In the genomic region with DNA sequence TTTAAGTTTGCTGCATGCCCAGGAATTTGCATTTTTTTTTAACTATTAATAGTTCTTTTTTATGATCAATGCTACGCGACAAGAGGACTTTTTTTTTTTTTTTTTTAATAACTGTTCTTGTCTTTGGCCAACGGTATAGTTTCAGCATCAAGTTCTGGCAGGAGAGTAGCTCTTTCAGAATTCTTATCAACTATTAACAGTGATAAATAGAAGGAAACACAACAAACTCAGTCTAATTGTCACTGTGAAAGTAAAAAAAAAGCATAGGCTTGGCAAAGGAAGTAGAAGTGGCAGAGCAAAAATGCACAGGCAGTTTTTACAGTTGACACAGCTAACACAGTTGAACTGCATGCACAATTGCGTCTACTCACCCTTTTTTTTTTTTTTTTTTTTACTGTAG, we compare ENCODE assay signal across 21 mouse cellular contexts.
DNase-seq lines count a peak whose midpoint lies in the region; ATAC-seq and TF ChIP-seq lines count a peak whose summit lies in the region.
"Had no signal": no experiment of that assay in that cellular context is flagged by ENCODE, and none has a peak within 500 bp of the region (broad histone marks: within the 10 kb centered on the region; RNA-seq: fewer than 3 reads in every experiment).

No protein-coding gene starts in this region.

- peaks cover 5% of the 10 kb centered on the region for H3K79me2 ChIP-seq in heart, adult 2 months (replicated peaks; ENCODE audit: control insufficient read depth, insufficient read depth, low read length)

- WGBS in lung, embryonic 14.5 days: 39% methylated on average over 4 of the region's 4 CpGs
- 20% methylated on average over 4 of the region's 4 CpGs for WGBS in liver, embryonic 15.5 days (ENCODE audit: insufficient replicate concordance)
- 31% methylated on average over 4 of the region's 4 CpGs for WGBS in heart, adult 2 months

- H3K4me3 ChIP-seq in lung, embryonic 14.5 days (ENCODE audit: low read depth, low read length): no peak overlapping the region
- H3K4me3 ChIP-seq in liver, embryonic 15.5 days (replicated peaks): no peak overlapping the region
- H3K4me3 ChIP-seq in heart, adult 2 months: no peak overlapping the region
- H3K4me3 ChIP-seq: embryonic facial prominence, embryonic 12.5 days; erythroblast, embryonic 14.5 days; forebrain, embryonic 12.5 days; hindbrain, embryonic 15.5 days; layer of hippocampus, adult 2 months; limb, embryonic 13.5 days; neural tube, embryonic 12.5 days had no signal

- H3K9me3 ChIP-seq in lung, embryonic 14.5 days (ENCODE audit: low read depth, low read length): no peaks in the 10 kb centered on the region
- no peaks in the 10 kb centered on the region for H3K9me3 ChIP-seq in liver, embryonic 15.5 days (replicated peaks)
- H3K9me3 ChIP-seq: embryonic facial prominence, embryonic 12.5 days; forebrain, embryonic 12.5 days; hindbrain, embryonic 15.5 days; limb, embryonic 13.5 days; neural tube, embryonic 12.5 days had no signal

- DNase-seq in lung, embryonic 14.5 days: peak; percentile 23
- no peak for DNase-seq in lung, postnatal 36 days
- DNase-seq in adrenal gland, postnatal 14 days: no peak
- no peak for DNase-seq in heart, adult 2 months
- DNase-seq: B cell, adult 2 months; cerebellum, adult 11-12 months; cerebellum, postnatal 14 days; kidney, postnatal 25 days; midbrain, embryonic 14.5 days; right cerebral cortex, postnatal 25 days had no signal

- ATAC-seq in lung, embryonic 14.5 days (ENCODE audit: insufficient read depth): no peak
- ATAC-seq in common myeloid progenitor, adult 5-6 weeks (replicated peaks; ENCODE audit: low read depth, poor library complexity, severe bottlenecking): peak; percentile 55
- no peak for ATAC-seq in liver, embryonic 15.5 days (ENCODE audit: insufficient read depth)
- ATAC-seq in activated CD4-positive, CD25-positive, alpha-beta regulatory T cell, adult 4 months: no peak
- ATAC-seq: lung, postnatal 0 days had no signal

- H3K36me3 ChIP-seq in lung, embryonic 14.5 days (ENCODE audit: insufficient read depth): no peaks in the 10 kb centered on the region
- H3K36me3 ChIP-seq in liver, embryonic 15.5 days (replicated peaks): no peaks in the 10 kb centered on the region
- peaks cover 2% of the 10 kb centered on the region; the same call in 1 of the 2 replicates for H3K36me3 ChIP-seq in heart, adult 2 months (ENCODE audit: control insufficient read depth, insufficient read depth, low read length)
- H3K36me3 ChIP-seq: embryonic facial prominence, embryonic 12.5 days; forebrain, embryonic 12.5 days; hindbrain, embryonic 15.5 days; limb, embryonic 13.5 days; neural tube, embryonic 12.5 days had no signal

- TF ChIP-seq POLR2A in heart, adult 2 months (IDR thresholded peaks at IDR 0.05; ENCODE audit: insufficient read depth, low read depth, low read length): no peak

- intact Hi-C loops in heart, adult 2 months (cut with DNase I): no loop called here

- H3K27me3 ChIP-seq in lung, embryonic 14.5 days (ENCODE audit: insufficient read depth, low read length): no peaks in the 10 kb centered on the region
- no peaks in the 10 kb centered on the region for H3K27me3 ChIP-seq in liver, embryonic 15.5 days
- H3K27me3 ChIP-seq in heart, adult 2 months (ENCODE audit: control insufficient read depth, insufficient read depth, low read length): no peaks in the 10 kb centered on the region
- H3K27me3 ChIP-seq: embryonic facial prominence, embryonic 12.5 days; forebrain, embryonic 12.5 days; hindbrain, embryonic 15.5 days; limb, embryonic 13.5 days; neural tube, embryonic 12.5 days had no signal

- no peak for TF ChIP-seq EP300 in heart, adult 2 months (IDR thresholded peaks at IDR 0.05; ENCODE audit: insufficient read depth, low read depth, low read length)

- H3K4me2 ChIP-seq in lung, embryonic 14.5 days: no peak overlapping the region
- peak overlapping the region; percentile 16; the same call in 1 of the 2 replicates for H3K4me2 ChIP-seq in liver, embryonic 15.5 days
- H3K4me2 ChIP-seq: embryonic facial prominence, embryonic 12.5 days; forebrain, embryonic 12.5 days; hindbrain, embryonic 15.5 days; limb, embryonic 13.5 days; neural tube, embryonic 12.5 days had no signal

- H3K9ac ChIP-seq in lung, embryonic 14.5 days: no peak overlapping the region
- H3K9ac ChIP-seq in liver, embryonic 15.5 days: no peak overlapping the region
- H3K9ac ChIP-seq in heart, adult 2 months (ENCODE audit: low read depth, low read length): no peak overlapping the region
- H3K9ac ChIP-seq: embryonic facial prominence, embryonic 12.5 days; forebrain, embryonic 12.5 days; hindbrain, embryonic 15.5 days; limb, embryonic 13.5 days; neural tube, embryonic 12.5 days had no signal

- TF ChIP-seq CTCF in lung, embryonic 14.5 days (IDR thresholded peaks at IDR 0.05; ENCODE audit: low read depth): no peak
- no peak for TF ChIP-seq CTCF in heart, adult 2 months (IDR thresholded peaks at IDR 0.05)

- peak overlapping the region; percentile 36; the same call in 1 of the 2 replicates for H3K27ac ChIP-seq in lung, embryonic 14.5 days (ENCODE audit: low read depth)
- no peak overlapping the region; the same call in 1 of the 2 replicates for H3K27ac ChIP-seq in liver, embryonic 15.5 days (replicated peaks)
- no peak overlapping the region for H3K27ac ChIP-seq in heart, adult 2 months
- H3K27ac ChIP-seq: embryonic facial prominence, embryonic 12.5 days; forebrain, embryonic 12.5 days; hindbrain, embryonic 15.5 days; layer of hippocampus, adult 2 months; limb, embryonic 13.5 days; neural tube, embryonic 12.5 days had no signal

- peaks cover 6% of the 10 kb centered on the region; the same call in 1 of the 2 replicates for H3K4me1 ChIP-seq in lung, embryonic 14.5 days (ENCODE audit: insufficient read depth)
- peaks cover 38% of the 10 kb centered on the region for H3K4me1 ChIP-seq in liver, embryonic 15.5 days (replicated peaks)
- no peaks in the 10 kb centered on the region; the same call in none of the 2 replicates for H3K4me1 ChIP-seq in heart, adult 2 months (ENCODE audit: control insufficient read depth, insufficient read depth, low read length)
- H3K4me1 ChIP-seq: forebrain, embryonic 12.5 days; neural tube, embryonic 12.5 days had no signal
